Mouse (Mus musculus): ENCODE measurements at regions not wholly inside any gene's neighbourhood (a gene's known extent, or its start where the extent isn't known, plus 50 kb on each side); places are given as distances from the start of the nearest gene placed in this dataset.

GRCm38 (mm10) chr13:54316907-54317306 lies 54.2 kb upstream of the Cplx2 start:
- intact Hi-C loops (cut with DNase I) = no loop called here
- DNase-seq = no peak

DNA sequence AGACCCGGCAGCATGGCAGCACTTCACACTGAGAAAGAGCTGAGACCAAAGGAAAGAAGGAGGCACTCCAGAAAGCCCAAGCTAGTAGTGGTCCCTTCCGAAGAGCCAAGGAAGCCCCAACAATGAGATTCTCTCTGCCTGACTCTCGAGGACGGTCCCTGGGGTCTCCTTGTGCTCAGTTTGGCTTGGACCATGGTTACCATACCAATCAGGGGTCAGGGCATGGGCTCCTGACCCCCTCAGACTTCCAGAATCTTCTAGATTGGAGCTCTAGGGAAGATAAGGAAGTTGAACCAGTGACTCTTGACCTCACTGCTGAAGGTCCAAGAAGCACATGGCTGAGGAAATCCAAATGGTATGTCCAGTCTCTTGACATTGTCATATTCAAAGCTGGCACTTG lies 53.0 kb upstream of the Cplx2 start:
- DNase-seq = no peak

GRCm38 (mm10) chr13:54318601-54319000 lies 52.5 kb upstream of the Cplx2 start:
- DNase-seq = no peak
- intact Hi-C loops (cut with DNase I) = no loop called here

More for the DNA sequence above, 53.0 kb upstream of the Cplx2 start:
- intact Hi-C loops (cut with DNase I) = no loop called here

DNA sequence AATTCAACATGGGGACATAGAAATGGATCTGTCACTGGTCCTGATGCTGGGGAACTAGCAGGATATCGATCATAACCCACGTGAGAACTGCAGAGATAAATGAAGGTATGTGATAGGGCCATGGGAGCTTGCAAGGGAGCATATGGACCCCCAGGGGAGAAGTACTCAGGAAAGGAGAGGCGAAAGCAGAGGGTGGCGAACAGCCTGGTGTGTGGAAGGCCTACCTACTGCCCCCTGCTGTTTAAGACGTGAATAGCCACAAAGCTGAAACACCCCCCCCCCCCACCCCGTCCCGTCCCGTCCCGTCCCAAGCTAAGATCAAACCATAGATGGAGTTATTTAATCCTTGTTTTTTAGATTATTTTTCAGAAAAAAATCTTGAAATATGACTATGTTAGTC lies 50.9 kb upstream of the Cplx2 start:
- no peak for DNase-seq
- intact Hi-C loops (cut with DNase I) = no loop called here

DNA sequence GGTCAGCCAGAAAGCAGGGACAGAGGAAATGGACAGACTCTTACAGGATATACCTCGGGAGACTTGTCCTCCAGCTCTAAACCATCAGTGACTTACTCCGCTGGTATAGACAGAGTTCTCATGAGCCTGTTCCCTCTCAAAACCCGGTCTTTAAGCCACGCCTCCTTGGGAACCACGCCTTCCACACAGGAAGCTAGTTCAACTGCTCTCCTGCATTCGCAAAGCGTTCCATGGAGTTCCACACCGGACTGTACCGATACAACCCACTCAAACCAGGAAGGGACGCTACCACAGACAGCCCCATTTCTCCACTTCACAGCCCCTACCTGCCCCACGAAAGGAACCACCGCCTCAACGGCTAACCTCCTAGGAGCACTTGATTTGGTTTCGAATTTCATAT lies 50.1 kb upstream of the Cplx2 start:
- no peak for DNase-seq
- intact Hi-C loops (cut with DNase I) = no loop called here
